Mouse (Mus musculus) hematopoietic multipotent progenitor cell, adult 10-12 weeks (in vitro differentiated cells): ENCODE results near the gene Hist1h3e. TPM values are rescaled to one million over a fixed set of nuclear protein-coding genes. Genes with fewer than 3 reads are reported as not detected.

Experiments
- polyA plus RNA-seq: library from polyadenylated mRNA; stranded (reverse); fragments of >175 nt; gene quantifications from 2 replicates; pipeline ENCODE4 v1.2.3, GENCODE M21; 2012; ENCODE audit warnings: low replicate concordance

Hist1h3e gene
- polyA plus RNA-seq, 1 experiment = 3.6 TPM

Other genes starting within 250 kb of the Hist1h3e start
- gene Zfp322a, start 193.2 kb downstream of the Hist1h3e start, polyA plus RNA-seq = 0.58 and 1.2 TPM in 2 replicates
- gene Abt1, start 138.5 kb downstream of the Hist1h3e start, polyA plus RNA-seq = 4.2 and 5.2 TPM in 2 replicates
- gene Btn1a1, start 96.5 kb downstream of the Hist1h3e start, polyA plus RNA-seq = 0.04 TPM in 1 of 2 replicates, not detected in the other
- gene Btn2a2, start 73.5 kb downstream of the Hist1h3e start, polyA plus RNA-seq = not detected in 2 replicates
- 10.6 and 15.4 TPM in 2 replicates for gene Hist1h4h, start 31.3 kb downstream of the Hist1h3e start, polyA plus RNA-seq
- 44.2 and 69.4 TPM in 2 replicates for gene Hist1h2af, start 28.5 kb downstream of the Hist1h3e start, polyA plus RNA-seq
- gene Hist1h3g, start 26.9 kb downstream of the Hist1h3e start, polyA plus RNA-seq = 1.6 and 7.3 TPM in 2 replicates
- 0.36 and 0.54 TPM in 2 replicates for gene Hist1h2bh, start 19.0 kb downstream of the Hist1h3e start, polyA plus RNA-seq
- gene Hist1h3f, start 18.3 kb downstream of the Hist1h3e start, polyA plus RNA-seq = 2.4 and 2.8 TPM in 2 replicates
- 3.8 and 7.2 TPM in 2 replicates for gene Hist1h4f, start 10.7 kb downstream of the Hist1h3e start, polyA plus RNA-seq
- 0.55 and 0.68 TPM in 2 replicates for gene Hist1h1d, start 9.1 kb downstream of the Hist1h3e start, polyA plus RNA-seq
- 4.8 and 7.7 TPM in 2 replicates for gene Hist1h2ae, start 8.9 kb upstream of the Hist1h3e start, polyA plus RNA-seq
- gene Hist1h2bg, start 9.0 kb upstream of the Hist1h3e start, polyA plus RNA-seq = 4.5 and 23.6 TPM in 2 replicates
- 2.0 and 4.0 TPM in 2 replicates for gene Hist1h2bf, start 11.8 kb upstream of the Hist1h3e start, polyA plus RNA-seq
- gene Hist1h2ad, start 12.0 kb upstream of the Hist1h3e start, polyA plus RNA-seq = 2.4 and 2.6 TPM in 2 replicates
- gene Hist1h3d, start 13.4 kb upstream of the Hist1h3e start, polyA plus RNA-seq = 0.33 and 1.7 TPM in 2 replicates
- gene Hist1h4d, start 19.2 kb upstream of the Hist1h3e start, polyA plus RNA-seq = 12.3 and 12.6 TPM in 2 replicates
- gene Hist1h2be, start 58.8 kb upstream of the Hist1h3e start, polyA plus RNA-seq = 1.4 and 1.7 TPM in 2 replicates
- gene Hist1h1e, start 60.2 kb upstream of the Hist1h3e start, polyA plus RNA-seq = 5.6 and 11.8 TPM in 2 replicates
- gene Hist1h2ac, start 121.6 kb upstream of the Hist1h3e start, polyA plus RNA-seq = 0.80 and 1.2 TPM in 2 replicates
- 10.2 and 11.3 TPM in 2 replicates for gene Hist1h2bc, start 121.8 kb upstream of the Hist1h3e start, polyA plus RNA-seq
- gene Hist1h1t, start 133.4 kb upstream of the Hist1h3e start, polyA plus RNA-seq = not detected in 2 replicates
- 2.4 and 2.5 TPM in 2 replicates for gene Hist1h4c, start 136.1 kb upstream of the Hist1h3e start, polyA plus RNA-seq
- 12.7 and 34.4 TPM in 2 replicates for gene Hfe, start 148.5 kb upstream of the Hist1h3e start, polyA plus RNA-seq
- 26.1 and 77.9 TPM in 2 replicates for gene Hist1h1c, start 176.4 kb upstream of the Hist1h3e start, polyA plus RNA-seq
- gene Hist1h3c, start 183.2 kb upstream of the Hist1h3e start, polyA plus RNA-seq = 0.55 and 4.8 TPM in 2 replicates
- gene Hist1h2bb, start 184.4 kb upstream of the Hist1h3e start, polyA plus RNA-seq = 3.5 and 6.0 TPM in 2 replicates
- 4.8 and 6.2 TPM in 2 replicates for gene Hist1h2ab, start 188.8 kb upstream of the Hist1h3e start, polyA plus RNA-seq
- 4.0 TPM in 1 of 2 replicates, not detected in the other for gene Hist1h3b, start 189.9 kb upstream of the Hist1h3e start, polyA plus RNA-seq
- gene Hist1h4b, start 194.6 kb upstream of the Hist1h3e start, polyA plus RNA-seq = 4.4 and 10.3 TPM in 2 replicates
- 5.9 and 9.4 TPM in 2 replicates for gene Hist1h4a, start 198.9 kb upstream of the Hist1h3e start, polyA plus RNA-seq
- 1.4 and 5.7 TPM in 2 replicates for gene Hist1h3a, start 200.0 kb upstream of the Hist1h3e start, polyA plus RNA-seq
- 0.40 and 0.81 TPM in 2 replicates for gene Hist1h1a, start 201.3 kb upstream of the Hist1h3e start, polyA plus RNA-seq
- gene Trim38, start 207.5 kb upstream of the Hist1h3e start, polyA plus RNA-seq = not detected in 2 replicates
- gene Slc17a2, start 244.6 kb upstream of the Hist1h3e start, polyA plus RNA-seq = not detected in 2 replicates